Mouse (Mus musculus): ENCODE results near the gene Gramd1b. TPM values are rescaled to one million over a fixed set of nuclear protein-coding genes. Genes with fewer than 3 reads are reported as not detected.

Gramd1b gene
- polyA plus RNA-seq, 1 experiment = not detected

DNA sequence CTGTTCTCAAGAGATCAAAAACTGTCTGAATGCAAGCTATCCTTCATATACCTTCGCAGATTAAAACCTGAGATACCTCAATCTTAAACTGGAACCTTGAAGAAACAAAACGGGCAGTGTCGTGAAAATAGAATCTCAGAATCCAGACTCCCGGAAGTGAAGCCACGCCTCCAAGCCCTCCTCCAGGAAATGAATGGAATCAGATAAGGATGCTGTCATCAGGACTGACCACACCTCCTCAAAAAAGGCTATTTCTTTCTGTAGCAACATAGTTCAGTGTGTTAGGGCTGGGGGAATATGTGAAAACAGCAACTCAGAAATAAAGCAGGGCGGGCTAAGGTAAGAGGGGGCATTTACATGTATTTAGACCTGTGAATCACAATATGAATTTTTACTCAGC, 142.0 kb downstream of the Gramd1b start:
- no peak for TF ChIP-seq GATA1 (IDR thresholded peaks at IDR 0.05; ENCODE audit: low read length)

DNA sequence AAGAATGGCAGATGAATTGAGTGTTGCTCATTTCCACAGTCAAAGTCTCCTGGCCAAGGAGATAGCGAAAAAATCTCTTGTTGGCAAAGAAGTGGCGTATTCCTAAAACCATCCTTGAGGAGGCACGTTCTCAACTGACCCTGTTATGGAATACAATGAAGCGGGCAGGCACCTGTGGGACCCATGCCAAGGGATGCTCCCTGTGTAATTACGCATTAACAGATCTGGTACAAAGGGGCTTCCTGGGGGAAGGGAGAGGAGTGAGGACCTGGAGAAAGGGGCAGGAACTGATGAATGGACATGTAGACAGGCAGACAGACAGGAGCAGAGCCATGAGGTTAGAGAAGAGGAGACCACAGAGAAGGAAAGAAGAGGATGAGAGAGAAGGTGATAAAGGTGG, 146.4 kb downstream of the Gramd1b start:
- TF ChIP-seq GATA1 (IDR thresholded peaks at IDR 0.05; ENCODE audit: low read length) = no peak

DNA sequence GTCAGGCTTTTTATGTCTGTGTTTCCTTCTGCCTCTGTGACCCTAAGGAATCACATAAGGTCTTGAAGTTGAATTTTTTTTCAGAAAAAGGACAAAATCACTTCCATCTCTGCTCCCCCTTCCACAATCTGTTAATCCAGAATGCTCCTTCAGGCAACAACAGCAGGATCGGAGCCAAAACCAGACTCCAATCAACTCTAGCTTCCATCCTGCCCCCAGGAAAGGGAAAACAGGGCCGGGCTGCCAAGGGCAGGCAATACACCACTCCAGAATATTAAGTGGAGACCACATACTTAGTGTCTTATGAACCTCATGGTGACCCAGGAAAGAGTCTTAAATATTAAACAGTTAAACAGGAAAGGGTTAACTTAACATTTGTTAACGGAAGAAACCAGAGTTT, 148.7 kb downstream of the Gramd1b start:
- no peak for TF ChIP-seq GATA1 (IDR thresholded peaks at IDR 0.05; ENCODE audit: low read length)

DNA sequence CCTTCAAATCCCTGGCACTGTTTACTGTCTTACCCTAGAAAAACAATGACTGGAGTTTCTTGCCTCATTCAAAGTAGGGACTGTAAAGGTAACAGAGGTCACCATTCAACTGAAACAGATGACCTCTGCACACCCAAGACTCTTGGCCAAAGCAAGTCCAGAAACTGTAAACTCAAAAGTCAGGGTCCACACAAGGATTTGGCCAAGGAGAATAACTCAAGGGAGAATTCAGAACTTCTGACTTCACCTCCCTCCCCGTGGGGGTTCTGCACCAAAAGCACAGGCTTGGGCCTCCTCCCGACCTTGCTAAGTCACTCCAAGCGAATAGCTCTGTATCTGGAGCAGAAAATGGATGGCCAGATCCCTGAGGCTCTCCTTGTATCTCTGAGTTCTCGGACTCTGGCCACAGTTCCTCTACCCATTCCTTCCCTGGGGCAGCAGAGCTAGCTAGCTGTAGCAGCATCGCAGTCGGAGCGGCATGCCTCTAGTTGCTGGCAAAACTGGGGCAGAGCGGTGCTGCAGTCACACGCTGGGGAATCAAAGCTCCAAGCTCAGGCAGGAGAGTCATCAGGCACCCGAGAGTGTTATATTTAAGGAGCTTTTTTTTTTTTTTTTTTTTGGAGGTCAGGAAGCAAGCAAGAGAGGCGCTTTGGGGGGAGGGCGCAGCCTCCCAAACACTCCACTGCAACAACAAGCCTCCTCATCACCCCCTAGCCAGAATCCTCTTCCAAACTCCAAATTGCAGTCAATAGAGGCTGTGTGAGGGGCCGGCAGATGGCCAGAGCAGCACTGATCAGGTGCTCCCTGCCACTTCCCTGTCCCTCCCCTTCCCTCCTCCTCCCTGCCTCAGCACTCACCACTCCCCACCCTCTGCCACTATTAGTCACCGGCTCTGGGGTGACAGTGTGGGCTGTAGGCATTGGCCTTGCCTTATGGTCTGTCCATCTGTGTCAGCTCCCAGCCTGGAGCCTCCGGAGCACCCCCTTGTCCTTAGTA, 149.5 kb downstream of the Gramd1b start:
- TF ChIP-seq GATA1 (IDR thresholded peaks at IDR 0.05; ENCODE audit: low read length) = no peak

DNA sequence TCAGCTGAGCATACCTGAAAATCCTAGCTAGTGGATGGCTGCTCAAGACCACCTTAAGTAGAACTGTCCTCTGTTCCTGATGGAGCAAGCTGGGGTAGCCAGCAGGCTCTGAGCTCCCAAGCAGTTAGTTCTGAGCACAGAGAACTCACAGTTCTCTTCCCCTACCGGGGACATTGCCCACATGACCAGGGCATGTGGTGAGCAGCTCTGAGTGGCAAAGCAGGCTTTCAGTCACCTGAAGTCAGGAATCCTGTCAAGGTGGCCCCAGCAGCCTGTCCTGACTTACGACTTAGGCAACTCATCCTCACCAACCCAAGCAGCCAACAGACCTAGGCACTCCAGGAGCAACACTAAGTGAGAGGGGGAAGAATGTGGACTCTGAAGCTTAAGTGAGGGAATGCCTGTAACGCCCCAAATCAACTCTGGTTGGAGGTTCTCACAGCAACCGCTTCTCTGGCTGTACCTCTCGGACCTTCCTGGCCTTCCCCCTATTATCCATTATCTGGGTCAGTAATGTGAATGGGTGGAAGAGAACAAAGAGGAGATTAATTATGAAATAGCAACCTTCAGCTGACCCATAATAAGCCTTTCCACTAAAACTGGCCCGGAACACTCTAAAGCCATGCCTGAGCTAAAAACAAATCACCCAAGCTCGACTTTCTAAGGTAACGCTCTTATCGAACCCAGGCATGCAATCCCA, 154.3 kb downstream of the Gramd1b start:
- no peak for TF ChIP-seq GATA1 (IDR thresholded peaks at IDR 0.05; ENCODE audit: low read length)

DNA sequence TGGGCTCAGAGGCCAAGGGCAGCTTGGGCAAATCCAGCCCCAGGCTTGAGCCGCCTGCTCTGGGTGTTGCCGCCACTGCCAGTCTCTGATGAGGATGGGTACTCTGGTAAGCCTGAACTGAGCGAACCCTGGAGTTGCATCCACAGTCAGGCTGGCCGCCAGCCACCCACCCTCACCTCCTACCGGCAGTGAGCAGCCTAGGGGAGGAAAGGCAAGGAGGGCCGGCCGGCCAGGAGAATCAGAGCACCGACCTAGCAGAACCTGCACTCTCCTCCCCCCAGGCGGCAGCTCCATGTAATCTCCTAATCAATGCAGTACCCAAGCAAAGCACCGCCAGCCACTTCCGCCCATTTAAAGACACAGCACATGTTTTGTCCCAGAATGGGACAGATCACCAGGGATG, 155.0 kb downstream of the Gramd1b start:
- TF ChIP-seq GATA1 (IDR thresholded peaks at IDR 0.05; ENCODE audit: low read length) = no peak

DNA sequence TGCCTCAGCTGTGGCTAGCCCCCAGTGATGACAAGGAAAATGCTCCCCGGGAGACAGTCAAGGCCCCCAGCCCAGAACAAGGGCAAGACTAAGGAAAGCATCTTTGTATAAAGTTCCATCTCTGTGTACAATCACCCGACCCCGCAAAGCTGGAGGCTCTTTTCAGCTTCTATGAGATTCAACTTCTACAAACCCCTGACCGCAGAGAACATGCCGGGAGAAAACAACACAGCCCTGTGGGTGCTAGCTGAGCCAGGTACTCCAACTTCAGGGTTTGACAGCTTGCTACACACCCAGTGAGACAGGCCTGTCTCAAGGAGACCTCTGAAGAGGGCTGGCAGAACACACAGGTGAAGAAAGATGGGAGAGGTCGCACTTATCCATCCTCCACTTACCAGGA, 155.7 kb downstream of the Gramd1b start:
- no peak for TF ChIP-seq GATA1 (IDR thresholded peaks at IDR 0.05; ENCODE audit: low read length)

DNA sequence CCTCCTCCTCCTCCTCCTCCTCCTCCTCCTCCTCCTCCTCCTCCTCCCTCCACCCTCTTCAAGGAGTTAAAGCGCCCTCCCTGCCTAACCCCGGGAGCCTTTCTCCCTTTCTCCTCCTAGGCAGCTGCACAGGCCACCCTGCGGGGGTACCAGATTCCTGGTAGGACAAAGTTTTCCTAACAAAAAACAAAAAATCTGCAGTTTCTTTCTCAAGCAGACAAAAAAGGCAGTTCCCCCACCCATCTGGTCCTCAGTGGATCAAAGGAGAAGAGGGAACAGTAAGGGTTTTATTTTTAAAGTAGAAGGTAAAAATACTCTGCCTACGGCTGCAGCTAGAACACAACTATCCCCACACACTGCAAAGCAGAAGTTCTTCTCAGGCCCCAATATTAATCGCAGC, 156.2 kb downstream of the Gramd1b start:
- TF ChIP-seq GATA1 (IDR thresholded peaks at IDR 0.05; ENCODE audit: low read length) = no peak

DNA sequence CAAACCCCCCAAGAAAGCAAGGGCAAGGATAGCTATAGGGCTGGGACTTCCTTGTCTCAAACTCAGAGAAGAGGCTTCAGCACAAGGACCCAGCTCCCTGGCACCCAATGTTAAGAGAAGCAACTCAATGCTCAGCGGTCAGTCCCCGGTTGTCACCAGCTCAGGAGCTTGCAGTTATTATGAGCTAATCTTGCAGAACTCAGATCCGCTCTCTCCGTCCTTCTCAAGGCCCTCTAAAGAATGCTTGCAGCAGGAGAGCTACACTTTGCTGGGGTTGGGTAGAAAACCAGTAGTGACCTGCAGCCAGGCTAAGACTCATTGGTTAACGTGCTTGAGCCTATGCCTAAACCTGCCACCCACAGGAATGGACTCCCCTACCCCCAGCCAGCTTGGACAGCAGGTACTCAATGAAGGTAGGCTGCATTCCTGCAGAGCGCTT, 156.6 kb downstream of the Gramd1b start:
- TF ChIP-seq GATA1 (IDR thresholded peaks at IDR 0.05; ENCODE audit: low read length) = no peak

DNA sequence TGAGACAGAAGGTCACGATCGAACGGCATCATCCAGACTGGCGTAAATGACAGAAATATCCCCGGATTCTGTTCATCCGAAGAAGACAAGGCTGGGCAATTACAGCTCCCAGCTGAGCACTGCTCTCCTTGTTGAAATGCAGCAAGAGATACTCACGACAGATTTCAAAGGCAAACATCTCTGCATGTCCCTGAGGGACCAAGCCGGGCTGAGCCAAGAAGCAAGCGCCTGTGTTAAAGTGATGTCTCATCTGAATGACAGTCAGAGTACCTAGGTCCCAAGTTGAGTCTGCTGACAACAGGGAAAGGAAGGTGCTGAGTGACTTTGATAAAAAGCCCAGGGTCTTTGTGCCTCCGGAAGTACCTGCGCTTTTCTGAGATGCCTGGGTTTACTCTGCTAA, 157.1 kb downstream of the Gramd1b start:
- no peak for TF ChIP-seq GATA1 (IDR thresholded peaks at IDR 0.05; ENCODE audit: low read length)

DNA sequence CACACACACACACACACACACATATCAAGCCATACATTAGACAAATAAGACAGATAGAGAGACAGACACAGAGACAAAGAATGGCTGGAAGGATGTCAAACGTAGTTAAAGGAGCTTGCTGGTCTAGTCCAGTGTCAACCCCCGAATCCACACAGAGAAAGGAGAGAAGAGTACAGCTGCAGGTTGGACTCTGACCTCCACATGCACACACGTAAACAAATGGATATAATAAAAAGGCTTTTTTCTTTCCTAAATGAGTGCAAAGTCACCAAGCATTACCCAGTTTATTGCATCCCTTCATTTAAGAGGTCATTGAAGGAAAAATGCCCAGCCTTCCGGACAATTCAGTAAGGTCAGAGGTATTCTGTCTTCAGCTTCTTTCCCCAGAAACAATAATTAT, 161.0 kb downstream of the Gramd1b start:
- no peak for TF ChIP-seq GATA1 (IDR thresholded peaks at IDR 0.05; ENCODE audit: low read length)

DNA sequence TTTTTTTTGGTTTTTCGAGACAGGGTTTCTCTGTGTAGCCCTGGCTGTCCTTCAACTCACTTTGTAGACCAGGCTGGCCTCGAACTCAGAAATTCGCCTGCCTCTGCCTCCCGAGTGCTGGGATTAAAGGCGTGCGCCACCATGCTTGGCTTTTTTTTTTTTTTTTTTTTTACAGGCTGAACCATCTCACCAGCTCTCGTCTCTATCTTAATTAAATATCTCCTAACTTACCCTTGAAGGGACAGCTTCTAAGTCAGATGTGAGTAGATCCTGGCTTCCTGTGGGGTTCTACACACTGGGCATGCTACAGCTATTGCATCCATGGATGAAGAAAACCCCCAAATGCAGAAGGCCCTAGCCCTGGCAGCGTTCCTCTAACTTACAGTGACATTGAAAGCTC, 164.4 kb downstream of the Gramd1b start:
- TF ChIP-seq GATA1 (IDR thresholded peaks at IDR 0.05; ENCODE audit: low read length) = no peak

DNA sequence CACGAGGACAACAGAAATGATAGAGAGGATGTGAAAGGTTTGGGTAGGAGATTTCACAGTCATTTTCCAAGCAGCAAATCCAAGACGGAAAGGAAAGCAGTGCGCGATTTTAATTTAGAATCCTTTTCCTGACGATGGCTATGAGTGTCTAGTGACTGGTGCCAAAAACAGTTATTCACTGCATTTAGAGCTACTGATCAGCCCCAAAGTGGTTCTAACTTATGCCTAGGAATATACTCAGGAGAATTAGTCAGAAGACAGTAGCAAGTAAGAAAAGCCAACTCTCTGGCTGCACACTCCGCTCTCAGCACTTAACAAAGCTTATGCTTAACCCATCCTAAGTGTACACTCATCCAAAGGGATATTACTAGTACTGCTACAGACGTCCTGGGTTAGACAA, 166.9 kb downstream of the Gramd1b start:
- TF ChIP-seq GATA1 (IDR thresholded peaks at IDR 0.05; ENCODE audit: low read length) = no peak

DNA sequence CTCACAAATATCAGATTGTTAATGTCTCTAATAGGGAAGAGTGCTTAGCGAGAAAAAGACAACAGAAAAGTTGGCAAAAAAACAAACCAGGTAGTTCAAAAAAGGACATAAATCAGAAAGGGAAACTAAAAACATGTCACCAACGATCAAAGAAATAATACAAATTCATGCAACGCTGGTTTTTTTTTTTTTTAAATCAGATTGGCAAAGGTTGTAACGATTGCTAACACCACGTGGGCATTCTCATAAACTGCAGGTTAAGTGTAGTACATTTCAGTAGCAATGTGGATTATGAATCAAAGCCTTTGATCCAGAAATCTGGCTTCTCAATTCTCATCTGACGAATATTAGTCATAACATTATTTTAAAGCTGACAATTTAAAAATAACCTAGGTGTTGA, 169.2 kb downstream of the Gramd1b start:
- no peak for TF ChIP-seq GATA1 (IDR thresholded peaks at IDR 0.05; ENCODE audit: low read length)

DNA sequence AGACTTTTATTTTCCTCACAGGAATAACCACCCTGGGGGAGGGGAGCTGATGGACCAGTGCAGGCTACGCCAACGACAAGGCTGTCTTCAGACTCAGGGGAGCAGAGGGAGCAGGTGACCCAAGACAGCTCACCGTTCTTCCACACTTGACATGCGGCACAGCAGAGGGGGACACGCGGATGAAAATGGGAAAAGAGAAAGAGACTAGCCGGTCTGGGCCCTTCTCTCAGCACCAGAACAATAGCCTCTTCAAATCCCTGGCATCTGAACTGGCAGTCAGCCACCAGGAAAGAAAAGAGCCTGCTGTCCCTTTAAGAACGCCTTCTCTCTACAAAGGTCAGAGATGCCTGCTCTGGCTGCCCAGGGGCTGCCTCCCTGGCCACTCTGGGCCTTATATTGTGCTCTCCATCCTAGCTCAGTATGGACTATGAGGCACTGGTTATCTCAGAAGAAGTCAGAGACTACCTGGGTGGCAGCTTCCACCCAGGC, 172.7 kb downstream of the Gramd1b start:
- no peak for TF ChIP-seq GATA1 (IDR thresholded peaks at IDR 0.05; ENCODE audit: low read length)

DNA sequence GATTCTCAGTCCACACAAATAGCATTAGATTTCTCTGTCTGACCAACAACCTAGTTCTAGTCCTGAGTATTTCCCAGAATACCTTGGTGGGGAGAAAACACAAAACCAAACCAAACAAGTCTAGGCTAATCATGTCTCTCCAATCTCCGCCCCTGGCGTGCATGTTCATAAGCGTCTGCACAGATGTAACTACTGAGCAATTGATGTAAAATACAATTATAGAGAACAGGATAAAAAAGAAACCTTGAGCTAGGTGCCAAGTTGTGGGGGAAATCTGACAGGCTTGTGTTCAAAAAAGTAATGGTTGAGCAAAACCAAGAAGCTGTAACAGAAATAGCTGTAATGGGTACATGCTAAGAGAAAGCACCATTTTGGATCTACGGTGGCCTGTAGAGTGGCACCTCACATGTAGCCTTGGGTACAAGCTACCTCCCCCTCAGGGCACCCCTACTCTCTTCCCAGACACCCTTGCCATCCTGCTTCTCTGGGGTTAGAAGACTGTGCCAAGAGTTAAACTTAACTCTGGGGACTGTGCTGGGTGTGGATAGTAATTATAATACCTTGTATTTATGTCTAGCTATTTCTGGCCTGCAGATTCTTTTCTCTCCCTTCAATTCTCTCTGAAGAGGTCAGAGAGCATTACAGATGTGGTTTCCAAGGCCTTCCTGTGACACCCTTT, 174.3 kb downstream of the Gramd1b start:
- no peak for TF ChIP-seq GATA1 (IDR thresholded peaks at IDR 0.05; ENCODE audit: low read length)

Measured in G1E-ER4 (cell line).